Mouse (Mus musculus) olfactory bulb, adult 2 months (tissue): ENCODE data around the gene Col4a3bp.

Source experiments
- CTCF ChIP-seq: fragments of 200-500 bp; IDR thresholded peaks from 2 replicates; pipeline ENCODE4 v1.5.1; 2012; ENCODE audit warnings: low read depth, mild to moderate bottlenecking, low read length, moderate library complexity; ENCODE audit not compliant: insufficient read depth
- POLR2A ChIP-seq: fragments of 200-500 bp; IDR thresholded peaks from 2 replicates; pipeline ENCODE4 v1.6.1; 2012; ENCODE audit warnings: mild to moderate bottlenecking, low read depth, low read length, moderate library complexity; ENCODE audit not compliant: insufficient read depth

GRCm38 (mm10) chr13:96593621-96594020, 51.2 kb downstream of the Col4a3bp start:
- TF ChIP-seq CTCF: no peak
- TF ChIP-seq POLR2A: no peak
